Mouse (Mus musculus) intestine, embryonic 16.5 days (tissue): ENCODE results near the gene Slc9a9. TPM values are rescaled to one million over a fixed set of nuclear protein-coding genes. Genes with fewer than 3 reads are reported as not detected.

Source experiments
- ATAC-seq: fragments of 200-750 bp; cut with Nextera tagmentation; 2 replicates; pipeline ENCODE4 v1.8.0; 2017; ENCODE audit warnings: moderate TSS enrichment, moderate library complexity
- H3K27ac ChIP-seq: fragments of 300-500 bp; sonication (generic); 2 replicates; pipeline ENCODE4 v1.5.1; 2014; ENCODE audit warnings: mild to moderate bottlenecking, low read length
- H3K27me3 ChIP-seq: fragments of 300-500 bp; sonication (generic); replicated peaks from 2 replicates; pipeline ENCODE4 v1.6.1; 2014; ENCODE audit warnings: low read length, control low read depth, mixed read lengths; ENCODE audit not compliant: control insufficient read depth, insufficient read depth
- H3K36me3 ChIP-seq: fragments of 300-500 bp; sonication (generic); 2 replicates; pipeline ENCODE4 v1.6.1; 2014; ENCODE audit warnings: low read length, control low read depth; ENCODE audit not compliant: control insufficient read depth, insufficient read depth
- H3K4me1 ChIP-seq: fragments of 300-500 bp; sonication (generic); 2 replicates; pipeline ENCODE4 v1.6.1; 2014; ENCODE audit warnings: low read length, control low read depth, mixed read lengths; ENCODE audit not compliant: control insufficient read depth, insufficient read depth
- H3K4me2 ChIP-seq: fragments of 300-500 bp; sonication (generic); 2 replicates; pipeline ENCODE4 v1.6.1; 2014; ENCODE audit warnings: low read depth, low read length, control low read depth
- H3K4me3 ChIP-seq: fragments of 300-500 bp; sonication (generic); 2 replicates; pipeline ENCODE4 v1.5.1; 2014; ENCODE audit warnings: mild to moderate bottlenecking, low read length
- H3K9ac ChIP-seq: fragments of 300-500 bp; sonication (generic); 2 replicates; pipeline ENCODE4 v1.6.1; 2014; ENCODE audit warnings: low read depth, low read length
- H3K9me3 ChIP-seq: fragments of 300-500 bp; sonication (generic); 2 replicates; pipeline ENCODE4 v1.6.1; 2016; ENCODE audit warnings: low read length, control low read depth; ENCODE audit not compliant: control insufficient read depth
- WGBS: fragments of 180-500 bp; shearing (Covaris S2); extraction: QIAGEN DNeasy Blood & Tissue Kit; methylation state at CpG from one replicate; pipeline ENCODE4 v1.1.7; 2014; 5-methylcytosine and 5-hydroxymethylcytosine counted together
- polyA plus RNA-seq: library from polyadenylated mRNA; unstranded; fragments of >200 nt; fragmentation: Nextera tagmentation; extraction: Ambion mirVana; gene quantifications from 2 replicates; pipeline ENCODE4 v1.2.1, GENCODE M21; 2015

Gene Slc9a9
- polyA plus RNA-seq, 1 experiment from 2014 or later, result 2.3 TPM

GRCm38 (mm10) chr9:94738555-94739427 lies 69.1 kb downstream of the Slc9a9 start:
- no peak for ATAC-seq
- Histone ChIP-seq H3K9me3 (no peaks in the 10 kb centered on the region), H3K4me3 (no peak overlapping the region), H3K4me1 (no peaks in the 10 kb centered on the region), H3K27me3 (no peaks in the 10 kb centered on the region), H3K9ac (no peak overlapping the region), H3K36me3 (no peaks in the 10 kb centered on the region), H3K27ac (no peak overlapping the region), H3K4me2 (no peak overlapping the region)
- WGBS, result 42% methylated on average over 6 of the region's 6 CpGs

- Histone ChIP-seq H3K4me1 (no peaks in the 10 kb centered on the region), H3K4me2 (no peak overlapping the region)
Observed at GRCm38 (mm10) chr9:94740841-94741240, 71.1 kb downstream of the Slc9a9 start.

DNA sequence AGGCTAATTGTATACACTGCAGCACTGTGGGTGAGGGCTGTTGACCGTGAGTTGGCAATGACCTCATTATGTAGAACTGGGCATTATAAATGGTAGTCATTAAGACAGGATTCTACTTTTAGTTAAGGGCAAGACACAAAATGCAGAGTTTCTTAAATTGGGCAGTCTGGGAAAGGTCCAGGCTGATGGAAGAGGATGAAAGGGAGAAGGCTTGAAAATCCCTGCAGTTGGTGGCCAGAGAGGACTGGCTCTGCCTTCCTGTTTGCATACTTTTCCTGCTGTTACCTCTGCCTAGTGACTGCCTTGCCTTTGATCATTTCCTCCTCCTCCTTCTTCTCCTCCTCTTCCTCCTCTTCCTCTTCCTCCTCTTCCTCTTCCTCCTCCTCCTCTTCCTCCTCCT lies 73.6 kb downstream of the Slc9a9 start:
- no peak for ATAC-seq
- H3K4me3 ChIP-seq, result no peak overlapping the region
- WGBS, result 83% methylated on average over 1 of the region's 1 CpGs

More at GRCm38 (mm10) chr9:94740841-94741240, 71.1 kb downstream of the Slc9a9 start:
- Histone ChIP-seq H3K9me3 (no peaks in the 10 kb centered on the region), H3K9ac (no peak overlapping the region), H3K36me3 (no peaks in the 10 kb centered on the region), H3K4me3 (no peak overlapping the region), H3K27ac (no peak overlapping the region), H3K27me3 (no peaks in the 10 kb centered on the region)
- ATAC-seq, result no peak
- 73% methylated on average over 3 of the region's 3 CpGs for WGBS

DNA sequence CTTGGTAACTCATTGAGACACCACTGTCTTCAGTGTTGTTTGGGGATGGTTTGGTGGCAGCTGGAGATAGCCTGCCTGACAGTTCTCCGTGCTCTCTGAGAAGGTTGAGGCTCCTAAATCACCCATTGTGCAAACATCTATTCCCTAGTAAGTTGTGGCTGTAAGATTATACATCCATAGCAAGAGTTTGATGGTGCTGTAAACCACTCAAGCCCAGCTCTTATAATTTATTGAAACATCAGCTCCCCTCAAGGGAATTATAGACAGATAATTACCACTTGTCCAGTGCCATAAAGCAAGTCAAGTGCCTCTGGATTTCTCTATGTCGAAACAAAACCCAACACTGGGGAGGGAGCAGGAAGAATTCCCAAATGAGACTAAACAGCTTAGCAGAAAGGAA lies 78.8 kb downstream of the Slc9a9 start:
- Histone ChIP-seq H3K27ac (no peak overlapping the region), H3K9ac (no peak overlapping the region), H3K4me2 (no peak overlapping the region), H3K4me3 (no peak overlapping the region), H3K4me1 (no peaks in the 10 kb centered on the region), H3K9me3 (no peaks in the 10 kb centered on the region), H3K27me3 (no peaks in the 10 kb centered on the region), H3K36me3 (no peaks in the 10 kb centered on the region)
- 49% methylated on average over 2 of the region's 2 CpGs for WGBS
- no peak for ATAC-seq

More for the DNA sequence above, 73.6 kb downstream of the Slc9a9 start:
- H3K27me3 ChIP-seq, result no peaks in the 10 kb centered on the region
- H3K27ac ChIP-seq, result no peak overlapping the region
- H3K36me3 ChIP-seq, result no peaks in the 10 kb centered on the region
- H3K9me3 ChIP-seq, result no peaks in the 10 kb centered on the region
- H3K4me2 ChIP-seq, result no peak overlapping the region
- no peaks in the 10 kb centered on the region for H3K4me1 ChIP-seq
- no peak overlapping the region for H3K9ac ChIP-seq

GRCm38 (mm10) chr9:94750187-94750586 lies 80.5 kb downstream of the Slc9a9 start:
- Histone ChIP-seq H3K4me1 (no peaks in the 10 kb centered on the region), H3K9ac (no peak overlapping the region), H3K27ac (no peak overlapping the region), H3K4me3 (no peak overlapping the region), H3K27me3 (no peaks in the 10 kb centered on the region), H3K9me3 (no peaks in the 10 kb centered on the region), H3K36me3 (no peaks in the 10 kb centered on the region), H3K4me2 (no peak overlapping the region)
- WGBS, result 85% methylated on average over 8 of the region's 8 CpGs
- ATAC-seq, result no peak

GRCm38 (mm10) chr9:94750935-94751637 lies 81.4 kb downstream of the Slc9a9 start:
- Histone ChIP-seq H3K4me1 (no peaks in the 10 kb centered on the region), H3K9me3 (no peaks in the 10 kb centered on the region), H3K9ac (no peak overlapping the region), H3K4me2 (no peak overlapping the region), H3K4me3 (no peak overlapping the region), H3K27me3 (no peaks in the 10 kb centered on the region), H3K27ac (no peak overlapping the region), H3K36me3 (no peaks in the 10 kb centered on the region)
- ATAC-seq, result no peak
- 86% methylated on average over 19 of the region's 19 CpGs for WGBS

DNA sequence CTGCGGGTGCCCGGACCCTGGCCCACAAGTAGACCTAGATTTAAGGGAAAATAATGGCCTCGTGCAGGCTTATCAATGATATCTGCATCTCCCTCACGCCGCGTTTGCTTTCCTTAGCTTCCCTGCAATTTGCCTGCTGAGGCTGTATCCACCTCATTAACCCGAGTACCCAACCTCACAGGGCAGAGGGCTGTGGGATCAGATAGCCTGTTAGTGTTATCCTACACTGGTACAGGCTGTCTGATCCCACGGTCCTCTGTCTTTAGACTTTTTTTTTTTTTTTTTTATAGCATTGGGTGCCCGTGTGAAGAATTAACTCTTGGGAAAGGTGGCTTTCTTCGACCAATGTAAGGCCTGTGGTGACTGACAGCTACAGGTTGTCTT lies 81.9 kb downstream of the Slc9a9 start:
- no peak for ATAC-seq
- Histone ChIP-seq H3K4me1 (no peaks in the 10 kb centered on the region), H3K4me2 (no peak overlapping the region), H3K9me3 (no peaks in the 10 kb centered on the region), H3K9ac (no peak overlapping the region), H3K4me3 (no peak overlapping the region), H3K27me3 (no peaks in the 10 kb centered on the region), H3K27ac (no peak overlapping the region), H3K36me3 (no peaks in the 10 kb centered on the region)
- 70% methylated on average over 10 of the region's 10 CpGs for WGBS

DNA sequence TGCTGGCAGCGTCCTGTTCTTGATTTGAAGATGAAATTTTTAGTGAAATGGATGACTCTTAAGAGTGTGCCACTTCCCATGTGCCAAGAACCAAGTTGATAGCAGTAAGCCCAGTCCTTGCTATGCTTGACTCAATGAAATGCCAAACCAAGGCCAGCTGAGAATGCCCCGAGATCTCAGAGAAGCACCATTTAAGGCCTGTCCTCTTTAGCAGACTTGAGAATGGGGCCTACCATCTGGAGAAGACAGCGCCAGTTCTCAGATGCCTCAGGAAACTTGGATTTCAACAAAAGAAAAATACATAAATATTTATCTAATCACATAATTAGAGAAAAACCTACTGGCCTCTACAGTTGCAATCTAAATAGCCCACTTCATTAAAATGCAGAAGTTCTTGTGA lies 82.4 kb downstream of the Slc9a9 start:
- Histone ChIP-seq H3K4me1 (no peaks in the 10 kb centered on the region), H3K27ac (no peak overlapping the region), H3K9me3 (no peaks in the 10 kb centered on the region), H3K4me2 (no peak overlapping the region), H3K36me3 (no peaks in the 10 kb centered on the region), H3K9ac (no peak overlapping the region), H3K27me3 (no peaks in the 10 kb centered on the region), H3K4me3 (no peak overlapping the region)
- WGBS, result 82% methylated on average over 3 of the region's 3 CpGs
- no peak for ATAC-seq

DNA sequence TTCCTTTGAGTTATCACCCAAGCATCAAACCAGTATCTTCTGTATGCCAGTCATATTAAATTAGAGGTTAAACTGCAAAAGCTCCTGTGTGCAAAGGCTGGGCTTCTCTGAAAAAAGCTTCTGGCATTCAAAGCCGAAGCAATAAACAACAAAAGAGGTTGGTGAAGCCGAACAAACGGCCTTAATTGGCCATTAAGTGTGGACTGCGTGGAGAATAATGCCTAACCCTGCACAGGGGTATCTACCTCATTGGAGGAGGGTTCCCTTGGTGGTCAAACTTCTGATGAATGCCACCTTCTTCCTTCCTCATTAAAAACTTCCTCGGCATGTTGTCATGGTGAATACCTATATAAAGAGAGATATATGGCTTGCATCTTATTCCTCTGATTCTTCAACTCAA lies 90.2 kb downstream of the Slc9a9 start:
- Histone ChIP-seq H3K27ac (no peak overlapping the region), H3K36me3 (no peaks in the 10 kb centered on the region), H3K27me3 (no peaks in the 10 kb centered on the region), H3K4me2 (no peak overlapping the region), H3K4me3 (no peak overlapping the region), H3K4me1 (no peaks in the 10 kb centered on the region), H3K9ac (no peak overlapping the region), H3K9me3 (no peaks in the 10 kb centered on the region)
- 57% methylated on average over 5 of the region's 5 CpGs for WGBS
- no peak for ATAC-seq
